Mouse (Mus musculus) spleen, postnatal 14 days (tissue): ENCODE measurements around the gene Tagln3.
A peak's percentile ranks its signal among the peaks of the same experiment; 100 is the strongest.

Experiments used
- DNase-seq, 2 experiments: peaks; one replicate each; pipeline ENCODE4 v3.0.0; 2021 to 2022; ENCODE audit warnings: low spot score in 2 of 2

Gene Tagln3

GRCm38 (mm10) chr16:45720022-45720630, 4.3 kb downstream of the Tagln3 start:
- DNase-seq, result no peak

DNA sequence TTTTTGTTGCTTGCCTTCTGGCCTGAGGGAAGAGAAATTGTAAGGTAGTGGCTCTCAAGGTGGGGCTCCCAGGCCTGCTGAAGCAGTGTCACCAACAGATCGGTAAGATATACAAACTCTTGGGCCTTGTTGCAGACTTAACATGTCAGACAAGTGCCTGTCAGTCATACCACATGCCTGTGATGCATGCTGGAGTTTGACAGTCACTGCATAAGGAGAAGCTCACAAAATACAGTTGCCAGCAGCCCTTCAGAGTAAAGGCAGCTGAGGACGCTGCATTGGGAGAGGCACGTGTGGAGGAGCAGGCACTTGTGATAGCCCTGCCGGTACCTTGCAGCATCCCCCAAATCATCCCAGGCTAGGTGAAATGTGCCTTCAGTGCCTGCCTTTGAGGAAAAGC, 6.1 kb downstream of the Tagln3 start:
- no peak for DNase-seq

DNA sequence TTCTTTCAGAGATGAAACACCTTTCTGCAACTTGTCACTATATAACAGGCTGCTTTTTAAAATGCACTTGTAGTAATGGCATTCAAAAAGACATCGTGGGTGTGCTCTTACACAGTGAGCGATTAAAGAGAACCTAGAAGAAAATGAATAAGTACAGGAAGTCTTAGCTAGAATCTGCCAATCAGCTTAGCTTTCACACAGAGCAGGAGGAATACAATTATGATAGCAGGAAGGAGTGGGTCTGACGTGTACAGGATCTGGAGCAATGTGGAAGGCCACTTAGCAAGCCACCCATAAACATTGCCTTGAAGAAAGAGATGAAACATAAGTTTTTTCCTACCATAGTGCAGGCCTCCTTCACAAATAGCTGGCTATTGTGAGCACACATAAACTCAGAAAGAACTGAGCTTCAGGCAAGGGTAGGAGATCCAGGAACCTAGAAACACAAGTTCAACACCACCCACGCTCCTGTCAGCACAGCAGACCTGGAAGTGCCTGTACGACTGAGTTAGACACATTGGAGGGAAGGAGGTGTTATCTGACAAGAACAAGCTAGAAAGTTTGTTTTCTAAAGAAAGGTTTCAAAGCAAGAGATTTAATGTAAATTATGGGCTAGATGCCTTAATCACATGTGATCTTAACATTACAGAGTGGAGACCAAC, 9.8 kb downstream of the Tagln3 start:
- no peak for DNase-seq

DNA sequence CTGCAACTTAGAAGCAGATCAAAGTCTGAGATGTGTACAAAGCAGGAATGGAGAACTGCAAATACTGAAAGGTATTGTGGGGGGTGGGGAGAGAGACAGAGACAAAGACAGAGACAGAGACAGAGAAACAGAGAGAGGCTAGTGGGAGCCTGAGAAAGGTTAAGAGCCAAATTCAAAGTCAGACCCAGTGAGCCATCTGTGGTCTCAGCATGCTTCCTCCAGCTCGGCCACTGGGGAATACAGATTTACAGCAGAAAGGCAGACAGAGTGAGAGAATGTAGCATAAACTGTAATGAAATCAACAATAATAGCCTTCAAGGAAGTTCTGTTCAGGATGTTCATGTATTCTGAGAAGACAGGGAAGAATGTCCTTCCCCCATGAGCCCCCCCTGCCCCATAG, 10.5 kb downstream of the Tagln3 start:
- DNase-seq, result no peak

DNA sequence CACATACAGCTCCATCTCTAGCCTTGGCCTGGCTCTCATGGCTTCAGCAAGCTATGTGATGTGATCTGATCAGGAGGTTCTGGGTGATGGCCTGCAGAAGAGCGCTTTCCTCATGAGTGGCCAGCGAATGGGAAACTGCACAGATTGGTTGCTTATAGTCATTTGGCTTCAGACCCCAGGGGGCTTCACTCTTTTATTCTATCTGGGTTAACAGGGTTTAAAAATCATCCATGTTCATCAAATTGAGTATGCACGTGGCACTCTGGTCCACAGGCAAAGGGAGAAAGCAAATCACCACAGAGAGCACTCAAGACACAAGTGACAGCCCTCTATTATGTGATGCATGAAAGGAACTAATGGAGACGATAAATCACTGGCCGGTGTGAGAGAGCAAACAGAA, 11.1 kb downstream of the Tagln3 start:
- no peak for DNase-seq

GRCm38 (mm10) chr16:45711263-45711662, 13.1 kb downstream of the Tagln3 start:
- no peak for DNase-seq

DNA sequence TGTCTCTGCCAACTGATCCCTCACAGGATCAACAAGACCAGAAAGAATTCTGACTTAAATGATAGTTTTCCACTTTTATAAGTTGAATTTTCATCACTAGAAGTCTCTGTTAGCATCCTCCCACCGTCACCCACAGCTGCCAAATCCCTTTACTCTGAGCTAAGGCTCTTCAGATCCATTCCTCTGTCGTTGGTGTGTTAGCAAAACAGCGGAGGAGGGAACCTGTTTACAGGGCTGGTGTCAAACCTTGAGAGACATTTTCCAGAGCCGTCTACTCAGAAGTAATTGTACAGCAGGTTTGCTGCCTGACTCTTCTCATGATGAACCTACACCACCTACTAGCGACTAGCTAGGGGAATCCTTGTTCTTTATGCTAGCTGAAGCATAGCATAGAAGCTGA, 25.1 kb downstream of the Tagln3 start:
- no peak for DNase-seq

- no peak for DNase-seq
Observed at GRCm38 (mm10) chr16:45697996-45698395, 26.4 kb downstream of the Tagln3 start.

DNA sequence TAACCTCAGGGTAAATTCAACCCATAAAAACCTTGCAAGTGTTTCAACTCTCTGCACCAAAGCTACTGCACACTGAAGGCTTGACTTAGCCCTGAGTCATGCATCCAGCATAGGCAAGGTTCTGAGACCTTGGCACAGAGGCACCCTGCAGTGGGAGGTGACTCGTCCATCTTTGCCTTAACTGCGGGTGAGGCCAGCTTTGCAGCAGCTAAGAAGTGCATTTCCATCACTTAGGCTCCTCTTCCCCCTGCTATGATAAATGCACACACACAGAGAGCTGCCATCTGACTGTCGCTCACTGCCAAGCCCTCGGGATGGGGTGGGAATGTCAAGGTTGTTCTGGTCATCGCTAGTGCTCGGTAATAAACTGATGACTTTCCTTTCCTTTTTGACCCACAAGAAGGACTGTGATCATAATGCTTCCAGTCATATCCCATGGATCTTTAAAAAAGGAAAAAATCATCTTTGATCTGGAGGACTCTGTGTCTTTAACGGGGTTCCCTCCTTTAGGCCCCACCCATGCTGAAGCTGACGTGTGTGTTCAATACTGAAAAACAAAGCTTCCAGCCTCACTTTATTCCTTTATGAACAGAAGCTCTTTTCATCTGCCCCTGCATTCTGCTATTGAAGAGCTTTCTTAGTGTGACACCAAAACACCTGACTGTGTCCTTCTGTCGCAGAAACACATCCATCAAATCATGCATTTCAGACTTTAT, 28.8 kb downstream of the Tagln3 start:
- no peak for DNase-seq

GRCm38 (mm10) chr16:45693558-45693957, 30.9 kb downstream of the Tagln3 start, which contains the start of gene Tmprss7:
TSS of gene Tmprss7 (minus strand) at chr16:45693658.
- no peak for DNase-seq

- DNase-seq, result no peak
Observed at GRCm38 (mm10) chr16:45692851-45693250, 31.6 kb downstream of the Tagln3 start.

- DNase-seq, result no peak
Observed at GRCm38 (mm10) chr16:45690178-45690577, 34.2 kb downstream of the Tagln3 start.

DNA sequence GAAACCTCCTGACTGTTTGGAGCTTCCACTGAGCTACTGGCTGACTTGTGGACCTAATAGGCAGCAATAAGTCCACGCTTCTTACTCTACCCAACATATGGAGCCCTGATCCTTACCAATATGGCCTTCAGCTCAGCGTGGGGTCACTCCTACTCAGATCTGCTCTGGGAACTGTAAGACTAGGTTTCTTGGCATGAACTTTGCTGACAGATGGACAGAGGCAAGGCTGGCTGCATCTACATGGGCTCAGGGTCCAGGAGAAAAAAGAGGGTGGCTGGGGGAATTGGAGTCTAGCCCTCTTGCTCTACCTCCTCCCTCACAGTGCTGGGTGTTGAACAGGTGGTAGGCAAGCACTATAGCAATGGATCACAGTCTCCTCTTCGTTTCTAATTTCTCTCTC, 37.6 kb downstream of the Tagln3 start:
- DNase-seq, result no peak

DNA sequence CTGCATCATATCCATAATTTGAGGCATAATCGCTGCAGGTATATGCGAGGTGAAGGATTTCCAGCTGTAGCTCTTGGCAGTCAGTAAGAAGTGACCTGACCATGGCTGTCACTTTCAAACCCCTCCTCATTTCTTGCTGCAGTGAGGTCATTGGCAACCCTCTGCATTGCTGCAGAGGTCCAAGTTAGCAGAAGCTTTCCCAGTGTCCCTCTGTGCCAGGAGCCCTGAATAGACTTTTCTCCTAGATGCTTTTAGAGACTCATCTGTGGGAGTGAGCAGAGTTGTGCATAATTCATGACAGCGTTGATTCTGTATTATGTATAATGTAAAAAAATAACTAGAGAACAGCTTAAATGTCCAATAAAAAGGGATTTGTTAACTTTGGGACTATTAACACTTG, 39.1 kb downstream of the Tagln3 start:
- no peak for DNase-seq

GRCm38 (mm10) chr16:45684815-45685214, 39.6 kb downstream of the Tagln3 start:
- peak in 1 of 2 experiments; percentile 45 for DNase-seq

- no peak for DNase-seq
Observed at GRCm38 (mm10) chr16:45676462-45676861, 47.9 kb downstream of the Tagln3 start.

DNA sequence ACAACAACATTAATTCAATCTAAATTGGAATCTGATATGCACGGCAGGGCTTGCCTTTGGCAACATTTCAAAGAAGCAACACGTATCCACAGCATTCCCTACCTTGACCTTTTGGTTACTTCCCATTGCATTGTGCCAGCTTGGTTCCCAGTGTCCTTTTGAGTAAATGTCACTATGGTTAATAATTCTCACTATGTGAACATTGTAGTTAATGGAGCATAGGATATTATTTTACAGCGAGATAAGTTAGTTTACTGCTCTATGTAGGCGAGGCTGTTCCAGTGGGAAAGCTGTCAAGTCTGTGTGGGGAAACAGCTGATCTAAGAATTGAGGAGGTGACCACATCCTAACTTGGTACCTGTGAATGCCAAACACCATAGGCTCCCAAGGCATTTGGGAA, 54.4 kb downstream of the Tagln3 start:
- DNase-seq, result no peak

DNA sequence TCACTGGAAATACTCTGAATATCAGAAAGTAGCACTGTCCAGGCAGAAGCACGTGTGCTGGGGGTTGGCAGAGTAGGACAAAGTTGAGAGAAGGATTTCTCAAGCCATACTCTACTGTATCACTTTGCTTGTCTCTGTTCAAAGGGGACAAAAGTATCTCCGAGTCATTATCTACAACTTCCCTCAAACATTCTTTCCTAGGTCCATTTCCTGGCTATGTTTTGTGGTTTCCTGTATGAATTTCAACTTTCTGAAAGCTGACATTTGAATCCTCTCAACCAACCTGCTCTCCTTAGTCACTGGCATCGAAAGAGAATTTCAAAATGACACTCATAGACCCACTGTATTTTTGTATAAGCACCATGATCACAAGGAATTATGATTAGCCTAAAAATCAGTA, 56.2 kb downstream of the Tagln3 start:
- DNase-seq, result no peak

GRCm38 (mm10) chr16:45666136-45666535, 58.3 kb downstream of the Tagln3 start:
- no peak for DNase-seq

DNA sequence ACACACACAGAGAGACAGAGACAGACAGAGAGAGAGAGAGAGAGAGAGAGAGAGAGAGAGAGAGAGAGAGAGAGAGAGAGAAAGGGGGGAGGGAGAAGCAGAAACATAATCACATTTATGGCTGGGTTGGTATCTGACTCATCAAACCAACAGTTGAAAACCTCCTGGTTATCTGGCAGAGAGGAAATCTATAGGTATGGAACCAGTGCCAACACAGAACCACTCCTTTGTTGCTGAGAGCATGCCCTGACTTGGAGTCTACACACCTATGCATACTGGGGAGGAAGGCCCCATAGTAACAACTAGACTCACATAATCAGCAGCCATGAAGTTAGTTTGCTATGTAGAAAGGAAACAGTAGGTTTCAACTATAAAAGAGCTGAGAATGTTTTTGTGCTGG, 62.0 kb downstream of the Tagln3 start:
- no peak for DNase-seq
